Mouse (Mus musculus) bone marrow macrophage, adult 2 months (primary cell): ENCODE results near the gene Serpina1f. TPM values are rescaled to one million over a fixed set of nuclear protein-coding genes. Genes with fewer than 3 reads are reported as not detected.
"Not testable (repeated sequence)": the region's sequence is repeated elsewhere in the genome, so short reads cannot be mapped to it uniquely, and the experiment has no call there.

Experiments
- H3K27ac ChIP-seq: 2 replicates; pipeline ENCODE4 v1.5.1; 2012; ENCODE audit warnings: low read depth, low read length; ENCODE audit not compliant: insufficient read depth
- H3K4me1 ChIP-seq: 2 replicates; pipeline ENCODE4 v1.6.1; 2012; ENCODE audit warnings: low read length; ENCODE audit not compliant: control insufficient read depth, insufficient read depth
- H3K4me3 ChIP-seq: 2 replicates; pipeline ENCODE4 v1.5.1; 2012; ENCODE audit warnings: mild to moderate bottlenecking, low read length, moderate library complexity; ENCODE audit not compliant: insufficient read depth
- CTCF ChIP-seq: IDR thresholded peaks from 2 replicates; pipeline ENCODE4 v1.5.1; 2012; ENCODE audit warnings: low read depth, mild to moderate bottlenecking, low read length, moderate library complexity
- POLR2A ChIP-seq: IDR thresholded peaks from 2 replicates; pipeline ENCODE4 v1.6.1; 2012; ENCODE audit warnings: mild to moderate bottlenecking, low read depth, low read length, borderline replicate concordance
- polyA plus RNA-seq: library from polyadenylated mRNA; stranded (reverse); fragments of >200 nt; gene quantifications from 2 replicates; pipeline ENCODE4 v1.2.4, GENCODE M21; 2012; ENCODE audit not compliant: missing spikeins, insufficient read depth, insufficient read length

Serpina1f gene
- polyA plus RNA-seq, 1 experiment = not detected

GRCm38 (mm10) chr12:103670344-103670743, 25.0 kb downstream of the Serpina1f start:
- TF ChIP-seq POLR2A = no peak
- TF ChIP-seq CTCF = no peak
- Histone ChIP-seq H3K4me1 (no peaks in the 10 kb centered on the region), H3K27ac (no peak overlapping the region), H3K4me3 (no peak overlapping the region)

GRCm38 (mm10) chr12:103665286-103665685, 30.0 kb downstream of the Serpina1f start:
- Histone ChIP-seq H3K4me3 (no peak overlapping the region), H3K4me1 (no peaks in the 10 kb centered on the region), H3K27ac (no peak overlapping the region)
- no peak for TF ChIP-seq POLR2A
- TF ChIP-seq CTCF = no peak

GRCm38 (mm10) chr12:103662053-103662452, 33.3 kb downstream of the Serpina1f start:
- not testable (repeated sequence) for H3K27ac ChIP-seq, H3K4me3 ChIP-seq

GRCm38 (mm10) chr12:103660076-103660475, 35.3 kb downstream of the Serpina1f start:
- TF ChIP-seq POLR2A = no peak
- no peak for TF ChIP-seq CTCF
- no peak overlapping the region for H3K4me3 ChIP-seq
- no peak overlapping the region for H3K27ac ChIP-seq
- H3K4me1 ChIP-seq = no peaks in the 10 kb centered on the region

More at GRCm38 (mm10) chr12:103662053-103662452, 33.3 kb downstream of the Serpina1f start:
- not testable (repeated sequence) for H3K4me1 ChIP-seq

- Histone ChIP-seq H3K27ac (no peak overlapping the region), H3K4me1 (no peaks in the 10 kb centered on the region), H3K4me3 (no peak overlapping the region)
- TF ChIP-seq CTCF (no peak), POLR2A (no peak)
These were observed 36.2 kb downstream of the Serpina1f start for GRCm38 (mm10) chr12:103659171-103659570.

GRCm38 (mm10) chr12:103657991-103658390, 37.3 kb downstream of the Serpina1f start:
- TF ChIP-seq POLR2A = no peak
- TF ChIP-seq CTCF = no peak
- Histone ChIP-seq H3K27ac (no peak overlapping the region), H3K4me1 (no peaks in the 10 kb centered on the region), H3K4me3 (no peak overlapping the region)

GRCm38 (mm10) chr12:103656848-103657626, 38.3 kb downstream of the Serpina1f start, which contains the start of gene Serpina6:
Gene Serpina6, minus strand, starts transcription at chr12:103657212.
- no peak within 1 kb of the TSS for H3K4me3 ChIP-seq
- no peaks in the 10 kb centered on the region for H3K4me1 ChIP-seq
- TF ChIP-seq POLR2A = no peak
- no peak for TF ChIP-seq CTCF
- H3K27ac ChIP-seq = no peak within 1 kb of the TSS

GRCm38 (mm10) chr12:103655123-103656044, 39.9 kb downstream of the Serpina1f start:
- H3K27ac ChIP-seq = no peak overlapping the region
- TF ChIP-seq CTCF (no peak), POLR2A (no peak)

GRCm38 (mm10) chr12:103653836-103654235, 41.5 kb downstream of the Serpina1f start:
- no peak for TF ChIP-seq CTCF
- no peak for TF ChIP-seq POLR2A
- Histone ChIP-seq H3K27ac (no peak overlapping the region), H3K4me3 (no peak overlapping the region), H3K4me1 (no peaks in the 10 kb centered on the region)

More at GRCm38 (mm10) chr12:103655123-103656044, 39.9 kb downstream of the Serpina1f start:
- Histone ChIP-seq H3K4me3 (no peak overlapping the region), H3K4me1 (no peaks in the 10 kb centered on the region)

GRCm38 (mm10) chr12:103646314-103646713, 49.0 kb downstream of the Serpina1f start:
- no peak for TF ChIP-seq POLR2A
- TF ChIP-seq CTCF = no peak
- H3K4me1 ChIP-seq = no peaks in the 10 kb centered on the region
- no peak overlapping the region for H3K27ac ChIP-seq
- H3K4me3 ChIP-seq = no peak overlapping the region
